Mouse (Mus musculus) hematopoietic stem cell, adult 5-6 weeks (primary cell): ENCODE measurements around the gene Alyref2. TPM values are rescaled to one million over a fixed set of nuclear protein-coding genes. Genes with fewer than 3 reads are reported as not detected.

ENCODE experiments used
- ATAC-seq, 2 experiments: fragments of 125-278 bp in 1 of 2; replicated peaks in 1 of 2; 2 replicates each; pipeline ENCODE4 v1.8.0; 2016 to 2017; ENCODE audit warnings: inconsistent platforms in 2 of 2, mild to moderate bottlenecking in 2 of 2, moderate number of reproducible peaks in 2 of 2, low read depth in 1 of 2, moderate TSS enrichment in 1 of 2; ENCODE audit not compliant: low FRiP score in 2 of 2, poor library complexity in 2 of 2, severe bottlenecking in 2 of 2, insufficient read depth in 1 of 2, low TSS enrichment in 1 of 2
- total RNA-seq: library from RNA; stranded (forward); fragments of 172-1452, 232-1000 nt; gene quantifications from 2 replicates; pipeline ENCODE4 v1.2.3, GENCODE M21; 2017

Gene Alyref2
- total RNA-seq, 1 experiment from 2014 or later, result 10.0 TPM

GRCm38 (mm10) chr1:171478968-171479367 lies 24.3 kb upstream of the Alyref2 start:
- peak; percentile 60 to 65 for ATAC-seq

GRCm38 (mm10) chr1:171494241-171494640 lies 9.0 kb upstream of the Alyref2 start:
- no peak for ATAC-seq

GRCm38 (mm10) chr1:171495371-171495770 lies 7.9 kb upstream of the Alyref2 start:
- ATAC-seq, result no peak

GRCm38 (mm10) chr1:171499856-171500255 lies 3.4 kb upstream of the Alyref2 start:
- ATAC-seq, result no peak

- no peak for ATAC-seq
These were observed 2.2 kb upstream of the Alyref2 start for GRCm38 (mm10) chr1:171501016-171501610.

- no peak for ATAC-seq
These were observed 1.6 kb upstream of the Alyref2 start for GRCm38 (mm10) chr1:171501636-171502080.

GRCm38 (mm10) chr1:171502388-171503249 lies 659 bp upstream of the Alyref2 start:
- peak; percentile 54 to 66 for ATAC-seq

- peak; percentile 12 to 30; a peak in 3 of 4 replicates for ATAC-seq
These were observed 464 bp downstream of the Alyref2 start for GRCm38 (mm10) chr1:171503592-171504291.

GRCm38 (mm10) chr1:171504586-171504985 lies 1.3 kb downstream of the Alyref2 start:
- no peak for ATAC-seq

GRCm38 (mm10) chr1:171513234-171513633 lies 10.0 kb downstream of the Alyref2 start:
- no peak for ATAC-seq

GRCm38 (mm10) chr1:171513760-171514159 lies 10.5 kb downstream of the Alyref2 start:
- ATAC-seq, result no peak

GRCm38 (mm10) chr1:171515039-171515438 lies 11.8 kb downstream of the Alyref2 start:
- ATAC-seq, result peak; percentile 46 to 69; a peak in 3 of 4 replicates

GRCm38 (mm10) chr1:171515557-171515956 lies 12.3 kb downstream of the Alyref2 start:
- ATAC-seq, result no peak

- ATAC-seq, result no peak
These were observed 28.1 kb downstream of the Alyref2 start for GRCm38 (mm10) chr1:171531367-171531766.

GRCm38 (mm10) chr1:171532830-171533229 lies 29.6 kb downstream of the Alyref2 start:
- no peak for ATAC-seq

- no peak for ATAC-seq
These were observed 31.3 kb downstream of the Alyref2 start for GRCm38 (mm10) chr1:171534557-171534956.

GRCm38 (mm10) chr1:171535194-171535593 lies 31.9 kb downstream of the Alyref2 start, which contains the start of gene Itln1:
Itln1 (minus strand) TSS chr1:171535294.
- no peak for ATAC-seq

- no peak for ATAC-seq
These were observed 37.4 kb downstream of the Alyref2 start for GRCm38 (mm10) chr1:171540694-171541093.
